Mouse (Mus musculus) forebrain, embryonic 15.5 days (tissue): ENCODE measurements around the gene Kdm4b. TPM values are rescaled to one million over a fixed set of nuclear protein-coding genes. Genes with fewer than 3 reads are reported as not detected.

ENCODE experiments used
- ATAC-seq: fragments of 200-750 bp; cut with Nextera tagmentation; replicated peaks from 2 replicates; pipeline ENCODE4 v1.8.0; 2017; ENCODE audit warnings: mild to moderate bottlenecking, moderate TSS enrichment, moderate library complexity
- H3K27ac ChIP-seq: fragments of 300-500 bp; sonication (generic); replicated peaks from 2 replicates; pipeline ENCODE4 v1.5.1; 2015; ENCODE audit warnings: mild to moderate bottlenecking, inconsistent platforms
- H3K27me3 ChIP-seq: fragments of 300-500 bp; sonication (generic); 2 replicates; pipeline ENCODE4 v1.6.1; 2015; ENCODE audit warnings: inconsistent platforms
- H3K36me3 ChIP-seq: fragments of 300-500 bp; sonication (generic); 2 replicates; pipeline ENCODE4 v1.6.1; 2015; ENCODE audit warnings: mild to moderate bottlenecking, inconsistent platforms
- H3K4me1 ChIP-seq: fragments of 300-500 bp; sonication (generic); 2 replicates; pipeline ENCODE4 v1.6.1; 2015; ENCODE audit warnings: inconsistent platforms
- H3K4me2 ChIP-seq: fragments of 300-500 bp; sonication (generic); replicated peaks from 2 replicates; pipeline ENCODE4 v1.6.1; 2015; ENCODE audit warnings: mild to moderate bottlenecking, inconsistent platforms
- H3K4me3 ChIP-seq: fragments of 300-500 bp; sonication (generic); 2 replicates; pipeline ENCODE4 v1.5.1; 2015; ENCODE audit warnings: mild to moderate bottlenecking, inconsistent platforms
- H3K9ac ChIP-seq: fragments of 300-500 bp; sonication (generic); replicated peaks from 2 replicates; pipeline ENCODE4 v1.6.1; 2015; ENCODE audit warnings: mild to moderate bottlenecking, inconsistent platforms
- H3K9me3 ChIP-seq: fragments of 300-500 bp; sonication (generic); 2 replicates; pipeline ENCODE4 v1.6.1; 2016; ENCODE audit warnings: inconsistent platforms
- WGBS: fragments of 180-500 bp; shearing (Covaris S2); methylation state at CpG from one replicate; pipeline ENCODE4 v1.1.7; 2015; ENCODE audit warnings: mixed read lengths; 5-methylcytosine and 5-hydroxymethylcytosine counted together
- polyA plus RNA-seq: library from polyadenylated mRNA; unstranded; fragments of >200 nt; fragmentation: Nextera tagmentation; extraction: Ambion mirVana; gene quantifications from 2 replicates; pipeline ENCODE4 v1.2.1, GENCODE M21; 2015

Gene Kdm4b
- polyA plus RNA-seq, 1 experiment from 2014 or later = 81.2 TPM

GRCm38 (mm10) chr17:56379281-56379834 lies 53.5 kb downstream of the Kdm4b start:
- 71% methylated on average over 6 of the region's 6 CpGs for WGBS
- Histone ChIP-seq H3K4me1 (peaks cover 37% of the 10 kb centered on the region), H3K27me3 (no peaks in the 10 kb centered on the region), H3K4me3 (no peak overlapping the region), H3K9me3 (no peaks in the 10 kb centered on the region), H3K9ac (no peak overlapping the region), H3K4me2 (no peak overlapping the region), H3K27ac (peak overlapping the region; percentile 67), H3K36me3 (peaks cover 45% of the 10 kb centered on the region)
- no peak for ATAC-seq

- H3K27me3 ChIP-seq = no peaks in the 10 kb centered on the region
- H3K4me3 ChIP-seq = no peak overlapping the region
- ATAC-seq = peak; percentile 78
- H3K4me2 ChIP-seq = no peak overlapping the region
- 51% methylated on average over 6 of the region's 6 CpGs for WGBS
- H3K4me1 ChIP-seq = peaks cover 29% of the 10 kb centered on the region
- H3K27ac ChIP-seq = peak overlapping the region; percentile 67
- H3K9ac ChIP-seq = no peak overlapping the region
- no peaks in the 10 kb centered on the region for H3K9me3 ChIP-seq
- peaks cover 44% of the 10 kb centered on the region for H3K36me3 ChIP-seq
Observed at GRCm38 (mm10) chr17:56380286-56380685, 54.4 kb downstream of the Kdm4b start.

DNA sequence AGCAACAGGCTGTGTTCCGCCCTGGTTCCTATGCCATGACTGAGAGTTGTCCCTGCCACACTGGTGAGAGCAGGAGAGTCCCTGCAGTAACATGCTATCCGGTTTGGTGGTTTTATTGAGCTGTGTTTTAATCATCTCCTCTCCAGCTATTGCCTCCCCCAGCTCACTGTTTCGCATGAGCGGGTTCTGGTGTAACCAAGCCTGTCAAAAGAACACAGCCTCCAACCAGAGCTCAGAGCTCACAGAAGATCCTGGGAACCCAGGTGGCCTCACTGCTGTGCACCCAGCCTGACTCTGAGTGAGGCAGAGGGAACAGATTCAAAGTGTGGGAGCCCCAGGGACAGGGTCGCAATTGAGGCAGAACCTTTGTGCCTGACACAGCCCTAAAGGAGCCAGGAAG lies 55.3 kb downstream of the Kdm4b start:
- peak overlapping the region; percentile 67 for H3K27ac ChIP-seq
- WGBS = 81% methylated on average over 5 of the region's 5 CpGs

DNA sequence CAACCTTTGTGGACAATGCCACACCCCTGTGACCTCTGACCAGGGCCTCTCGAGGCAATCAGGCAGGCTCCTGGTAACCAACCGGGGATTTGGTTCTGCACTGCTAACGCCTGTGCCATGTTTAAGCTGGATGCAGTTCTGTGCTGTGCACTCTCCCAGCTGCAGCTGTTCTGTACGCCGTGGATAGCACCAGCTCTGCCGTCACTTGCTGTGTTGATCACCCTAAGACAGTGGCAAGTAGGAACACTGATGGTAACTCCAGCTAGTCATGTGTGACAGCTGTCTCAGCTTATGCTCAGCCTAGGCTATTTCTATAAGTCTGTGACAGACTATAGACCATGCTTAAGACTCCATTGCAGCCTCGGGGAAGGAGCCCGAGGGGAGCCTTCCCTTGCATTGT lies 57.1 kb downstream of the Kdm4b start:
- Histone ChIP-seq H3K9ac (no peak overlapping the region), H3K27me3 (no peaks in the 10 kb centered on the region), H3K4me2 (no peak overlapping the region), H3K4me1 (peaks cover 29% of the 10 kb centered on the region), H3K9me3 (no peaks in the 10 kb centered on the region), H3K36me3 (peaks cover 47% of the 10 kb centered on the region), H3K27ac (no peak overlapping the region; the same call in 1 of the 2 replicates), H3K4me3 (no peak overlapping the region)
- 52% methylated on average over 8 of the region's 8 CpGs for WGBS
- no peak for ATAC-seq

More for the DNA sequence above, 55.3 kb downstream of the Kdm4b start:
- H3K4me1 ChIP-seq = peaks cover 29% of the 10 kb centered on the region
- no peak overlapping the region for H3K9ac ChIP-seq
- no peak overlapping the region for H3K4me3 ChIP-seq
- no peak overlapping the region for H3K4me2 ChIP-seq
- H3K27me3 ChIP-seq = no peaks in the 10 kb centered on the region
- H3K9me3 ChIP-seq = no peaks in the 10 kb centered on the region
- no peak for ATAC-seq
- peaks cover 51% of the 10 kb centered on the region for H3K36me3 ChIP-seq

GRCm38 (mm10) chr17:56384903-56385302 lies 59.0 kb downstream of the Kdm4b start:
- no peak for ATAC-seq
- H3K27me3 ChIP-seq = no peaks in the 10 kb centered on the region
- H3K4me1 ChIP-seq = peaks cover 21% of the 10 kb centered on the region
- WGBS = 80% methylated on average over 6 of the region's 6 CpGs
- H3K36me3 ChIP-seq = peaks cover 55% of the 10 kb centered on the region
- H3K27ac ChIP-seq = no peak overlapping the region
- no peak overlapping the region for H3K9ac ChIP-seq
- no peak overlapping the region for H3K4me2 ChIP-seq
- H3K9me3 ChIP-seq = no peaks in the 10 kb centered on the region
- no peak overlapping the region for H3K4me3 ChIP-seq

DNA sequence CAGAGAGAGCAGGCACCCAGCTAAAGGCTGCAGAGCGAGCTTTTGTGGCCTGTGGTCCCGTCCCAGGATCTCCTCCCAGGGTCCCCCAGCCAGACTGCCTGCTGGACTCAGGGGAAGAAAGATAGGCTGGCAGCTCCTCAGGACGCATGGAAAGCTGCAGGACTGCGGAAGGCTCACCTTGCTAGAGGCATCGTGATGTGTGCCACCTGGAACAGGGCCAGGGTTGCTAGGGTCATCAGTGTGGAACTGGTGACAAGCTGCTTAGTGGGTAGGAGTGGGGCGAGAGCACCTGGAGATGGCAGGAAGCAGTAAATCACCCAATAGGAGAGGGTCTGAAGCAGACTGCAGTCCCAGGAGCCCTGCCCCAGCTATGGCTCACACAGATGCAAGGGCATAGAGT lies 61.8 kb downstream of the Kdm4b start:
- Histone ChIP-seq H3K9me3 (no peaks in the 10 kb centered on the region), H3K4me1 (peaks cover 1% of the 10 kb centered on the region), H3K9ac (no peak overlapping the region), H3K27me3 (no peaks in the 10 kb centered on the region), H3K4me3 (no peak overlapping the region), H3K4me2 (no peak overlapping the region), H3K36me3 (peaks cover 70% of the 10 kb centered on the region), H3K27ac (no peak overlapping the region)
- ATAC-seq = no peak
- 90% methylated on average over 6 of the region's 6 CpGs for WGBS

- Histone ChIP-seq H3K27me3 (no peaks in the 10 kb centered on the region), H3K4me2 (no peak overlapping the region), H3K27ac (no peak overlapping the region), H3K36me3 (peaks cover 78% of the 10 kb centered on the region), H3K9ac (no peak overlapping the region), H3K4me3 (no peak overlapping the region), H3K4me1 (no peaks in the 10 kb centered on the region), H3K9me3 (no peaks in the 10 kb centered on the region)
- 91% methylated on average over 6 of the region's 6 CpGs for WGBS
- ATAC-seq = no peak
Observed at GRCm38 (mm10) chr17:56393238-56393637, 67.4 kb downstream of the Kdm4b start.

- no peak overlapping the region for H3K4me2 ChIP-seq
- no peak for ATAC-seq
- no peaks in the 10 kb centered on the region for H3K4me1 ChIP-seq
- no peak overlapping the region for H3K4me3 ChIP-seq
- H3K9me3 ChIP-seq = no peaks in the 10 kb centered on the region
- H3K27me3 ChIP-seq = no peaks in the 10 kb centered on the region
- H3K9ac ChIP-seq = no peak overlapping the region
- H3K27ac ChIP-seq = no peak overlapping the region
- 95% methylated on average over 10 of the region's 10 CpGs for WGBS
- peaks cover 79% of the 10 kb centered on the region for H3K36me3 ChIP-seq
Observed at GRCm38 (mm10) chr17:56393889-56394288, 68.0 kb downstream of the Kdm4b start.

DNA sequence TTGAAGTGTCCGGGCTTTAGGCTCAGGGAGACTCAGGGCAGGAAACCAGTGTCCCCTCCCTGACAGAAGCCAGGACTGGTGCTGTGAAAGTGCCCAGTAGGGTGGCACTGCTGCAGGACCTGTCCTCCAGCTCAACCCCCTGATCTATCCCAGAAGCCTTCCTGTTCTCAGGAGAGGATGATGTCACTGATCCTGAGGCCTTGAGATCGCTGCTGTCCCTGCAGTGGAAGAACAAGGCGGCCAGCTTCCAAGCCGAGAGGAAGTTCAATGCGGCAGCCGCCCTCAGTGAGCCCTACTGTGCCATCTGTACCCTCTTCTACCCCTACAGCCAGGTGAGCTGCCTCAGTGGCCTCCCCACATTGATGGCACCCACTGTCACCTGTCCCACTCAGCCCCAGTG lies 70.2 kb downstream of the Kdm4b start:
- no peak overlapping the region for H3K27ac ChIP-seq
- H3K4me1 ChIP-seq = no peaks in the 10 kb centered on the region
- 89% methylated on average over 6 of the region's 6 CpGs for WGBS
- H3K9me3 ChIP-seq = no peaks in the 10 kb centered on the region
- no peaks in the 10 kb centered on the region for H3K27me3 ChIP-seq
- no peak overlapping the region for H3K9ac ChIP-seq
- no peak for ATAC-seq
- no peak overlapping the region for H3K4me3 ChIP-seq
- H3K36me3 ChIP-seq = peaks cover 79% of the 10 kb centered on the region
- H3K4me2 ChIP-seq = no peak overlapping the region

DNA sequence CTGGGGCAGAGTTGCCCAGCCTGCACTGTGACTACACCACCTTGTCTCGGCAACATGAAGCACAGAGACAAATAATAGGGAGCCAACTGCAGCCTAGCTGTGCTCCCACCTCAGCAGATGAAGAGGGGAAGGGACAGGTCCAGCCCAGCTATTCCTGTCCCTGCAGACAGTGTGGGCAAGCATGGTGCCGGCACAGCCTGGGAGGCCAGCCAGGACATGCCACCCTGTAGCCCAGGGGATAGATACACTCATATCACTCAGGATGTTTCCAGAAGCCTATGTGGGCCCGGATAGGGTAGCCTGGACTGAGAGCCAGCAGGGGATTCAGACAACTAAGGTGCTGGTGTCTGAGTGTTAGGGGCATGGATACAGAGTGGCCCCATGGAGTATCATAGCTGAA lies 74.4 kb downstream of the Kdm4b start:
- no peak for ATAC-seq

DNA sequence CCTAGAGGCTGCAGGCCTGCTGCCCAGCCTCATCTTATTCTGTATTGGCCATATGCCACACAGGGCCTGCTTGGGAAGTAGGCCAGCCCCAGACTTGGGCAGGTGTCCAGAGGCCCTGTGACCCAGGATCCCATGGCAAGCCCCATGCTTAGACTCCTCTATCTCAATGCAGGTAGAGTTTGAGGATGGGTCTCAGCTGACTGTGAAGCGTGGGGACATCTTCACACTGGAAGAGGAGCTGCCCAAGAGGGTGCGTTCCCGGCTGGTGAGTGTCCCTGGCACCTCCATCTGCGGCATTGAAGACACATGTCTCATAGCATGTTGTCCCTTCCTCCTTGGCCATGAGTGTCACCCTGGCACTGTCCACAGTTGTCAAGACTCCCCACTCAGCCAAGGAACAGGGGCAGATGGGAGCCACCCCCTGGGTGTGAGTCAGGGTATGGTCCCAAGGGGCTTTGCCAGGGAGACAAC lies 75.2 kb downstream of the Kdm4b start:
- Histone ChIP-seq H3K27ac (no peak overlapping the region), H3K9ac (no peak overlapping the region), H3K9me3 (no peaks in the 10 kb centered on the region), H3K27me3 (no peaks in the 10 kb centered on the region), H3K4me2 (no peak overlapping the region), H3K4me1 (no peaks in the 10 kb centered on the region; the same call in 1 of the 2 replicates), H3K36me3 (peaks cover 79% of the 10 kb centered on the region), H3K4me3 (no peak overlapping the region)
- ATAC-seq = no peak
- WGBS = 93% methylated on average over 4 of the region's 4 CpGs

More for the DNA sequence above, 74.4 kb downstream of the Kdm4b start:
- Histone ChIP-seq H3K4me1 (no peaks in the 10 kb centered on the region), H3K4me3 (no peak overlapping the region), H3K36me3 (peaks cover 85% of the 10 kb centered on the region), H3K27ac (no peak overlapping the region), H3K27me3 (no peaks in the 10 kb centered on the region), H3K9me3 (no peaks in the 10 kb centered on the region), H3K4me2 (no peak overlapping the region), H3K9ac (no peak overlapping the region)
- 89% methylated on average over 3 of the region's 3 CpGs for WGBS

DNA sequence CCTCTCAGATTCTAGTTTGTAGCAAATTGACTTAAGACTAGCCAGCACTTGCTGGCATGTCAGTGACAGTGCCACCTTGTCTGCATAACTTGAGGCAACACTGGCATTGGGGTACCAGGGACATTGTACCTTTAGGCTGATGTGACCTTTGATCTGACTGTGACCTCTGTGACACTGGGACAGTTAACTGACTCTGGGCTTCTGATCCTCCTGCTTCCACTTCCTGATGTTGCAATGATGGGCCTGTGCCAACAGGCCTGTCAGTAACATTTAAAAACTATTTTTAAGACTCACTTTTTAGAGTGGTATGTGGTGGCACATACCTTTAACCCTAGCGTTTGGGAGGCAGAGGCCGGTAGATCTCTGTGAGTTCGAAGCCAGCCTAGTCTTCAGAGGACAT lies 79.5 kb downstream of the Kdm4b start:
- H3K4me3 ChIP-seq = no peak overlapping the region
- peaks cover 46% of the 10 kb centered on the region for H3K36me3 ChIP-seq
- peaks cover 30% of the 10 kb centered on the region for H3K4me1 ChIP-seq
- ATAC-seq = no peak
- H3K9ac ChIP-seq = no peak overlapping the region
- H3K27ac ChIP-seq = 0 out of 2 replicates have a peak overlapping the region, but pooled peaks have one; percentile 41
- H3K9me3 ChIP-seq = no peaks in the 10 kb centered on the region
- H3K27me3 ChIP-seq = no peaks in the 10 kb centered on the region
- 96% methylated on average over 3 of the region's 3 CpGs for WGBS
- H3K4me2 ChIP-seq = no peak overlapping the region
